Mouse (Mus musculus) heart, embryonic 16.5 days (tissue): ENCODE data around the gene Cdc42bpb. TPM values are rescaled to one million over a fixed set of nuclear protein-coding genes. Genes with fewer than 3 reads are reported as not detected.

ENCODE experiments used
- ATAC-seq: fragments of 200-750 bp; cut with Nextera tagmentation; replicated peaks from 2 replicates; pipeline ENCODE4 v1.8.0; 2017; ENCODE audit warnings: moderate number of reproducible peaks; ENCODE audit not compliant: insufficient read depth, low FRiP score; ENCODE audit errors: extremely low read depth
- H3K27ac ChIP-seq: fragments of 300-500 bp; sonication (generic); 2 replicates; pipeline ENCODE4 v1.5.1; 2014; ENCODE audit warnings: mild to moderate bottlenecking, low read length, control low read depth, moderate library complexity
- H3K27me3 ChIP-seq: fragments of 300-500 bp; sonication (generic); 2 replicates; pipeline ENCODE4 v1.6.1; 2014; ENCODE audit warnings: low read length, mixed read lengths; ENCODE audit not compliant: control insufficient read depth, insufficient read depth
- H3K36me3 ChIP-seq: fragments of 300-500 bp; sonication (generic); 2 replicates; pipeline ENCODE4 v1.6.1; 2014; ENCODE audit not compliant: control insufficient read depth, insufficient read depth
- H3K4me1 ChIP-seq: fragments of 300-500 bp; sonication (generic); 2 replicates; pipeline ENCODE4 v1.6.1; 2014; ENCODE audit warnings: low read length, mixed read lengths; ENCODE audit not compliant: control insufficient read depth, insufficient read depth
- H3K4me2 ChIP-seq: fragments of 300-500 bp; sonication (generic); 2 replicates; pipeline ENCODE4 v1.6.1; 2014; ENCODE audit warnings: low read depth, mild to moderate bottlenecking, control low read depth, low read length
- H3K4me3 ChIP-seq: fragments of 300-500 bp; sonication (generic); 2 replicates; pipeline ENCODE4 v1.5.1; 2014; ENCODE audit warnings: mild to moderate bottlenecking, control low read depth, low read length
- H3K9ac ChIP-seq: fragments of 300-500 bp; sonication (generic); 2 replicates; pipeline ENCODE4 v1.6.1; 2014; ENCODE audit warnings: low read length, control low read depth
- H3K9me3 ChIP-seq: fragments of 300-500 bp; sonication (generic); replicated peaks from 2 replicates; pipeline ENCODE4 v1.6.1; 2016; ENCODE audit warnings: low read length; ENCODE audit not compliant: control insufficient read depth
- WGBS: fragments of 180-500 bp; shearing (Covaris S2); extraction: QIAGEN DNeasy Blood & Tissue Kit; methylation state at CpG from one replicate; pipeline ENCODE4 v1.1.7; 2014; 5-methylcytosine and 5-hydroxymethylcytosine counted together
- polyA plus RNA-seq: library from polyadenylated mRNA; unstranded; fragments of >200 nt; fragmentation: Nextera tagmentation; extraction: Ambion mirVana; gene quantifications from 2 replicates; pipeline ENCODE4 v1.2.1, GENCODE M21; 2015

The Cdc42bpb gene
- 19.6 and 27.3 TPM in 2 replicates for polyA plus RNA-seq

GRCm38 (mm10) chr12:111377376-111377973 lies at the start of gene Cdc42bpb:
Cdc42bpb (minus strand) TSS chr12:111377718.
- Histone ChIP-seq H3K36me3 (no peaks in the 10 kb centered on the region), H3K4me1 (peaks cover 26% of the 10 kb centered on the region), H3K27me3 (no peaks in the 10 kb centered on the region), H3K4me3 (peak within 1 kb of the TSS; percentile 98), H3K27ac (peak within 1 kb of the TSS; percentile 98), H3K4me2 (peak within 1 kb of the TSS; percentile 89), H3K9ac (peak within 1 kb of the TSS; percentile 98), H3K9me3 (no peaks in the 10 kb centered on the region)
- WGBS, result under 1% methylated on average over 93 of the region's 94 CpGs
- peak; percentile 91 for ATAC-seq

DNA sequence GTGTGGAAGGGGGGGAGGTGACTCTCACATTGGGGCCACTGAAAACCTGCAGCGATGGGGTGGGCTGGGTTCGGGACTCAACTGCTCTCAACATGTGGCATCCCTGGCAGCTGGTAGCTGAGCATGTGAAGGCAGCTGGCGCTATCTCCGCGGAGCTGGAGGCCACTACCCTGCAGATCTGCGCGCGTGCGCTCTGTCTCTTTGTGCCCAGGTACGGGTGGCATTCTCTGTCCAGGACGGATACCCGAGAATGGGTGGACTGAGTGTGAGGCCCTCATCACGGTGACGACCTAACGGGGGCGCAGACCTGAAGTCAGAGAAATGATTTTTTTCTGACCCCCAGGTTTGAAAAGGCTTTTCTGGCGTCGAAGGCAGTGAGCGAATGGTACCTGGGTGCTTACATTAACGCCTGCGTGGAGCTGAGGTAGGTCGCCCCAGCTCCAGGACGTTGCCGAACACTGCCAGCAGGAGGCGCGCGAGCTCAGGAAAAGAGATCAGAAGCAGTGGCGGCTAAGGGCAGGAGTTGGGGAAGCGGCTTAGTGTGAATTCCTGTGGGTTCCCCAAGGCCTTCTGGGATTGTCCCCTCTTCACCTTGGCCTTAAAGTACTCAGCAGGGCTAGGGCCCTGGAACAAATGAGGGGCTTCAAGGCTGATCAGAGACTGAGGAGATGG lies 48.4 kb upstream of the Cdc42bpb start:
- H3K36me3 ChIP-seq, result no peaks in the 10 kb centered on the region
- no peak overlapping the region for H3K4me3 ChIP-seq
- H3K9me3 ChIP-seq, result no peaks in the 10 kb centered on the region
- whole genome bisulfite sequencing, result 17% methylated on average over 29 of the region's 29 CpGs
- H3K27me3 ChIP-seq, result peaks cover 63% of the 10 kb centered on the region
- H3K4me1 ChIP-seq, result peaks cover 43% of the 10 kb centered on the region
- peak overlapping the region; percentile 28; the same call in 1 of the 2 replicates for H3K9ac ChIP-seq
- no peak overlapping the region for H3K4me2 ChIP-seq
- peak; percentile 42 for ATAC-seq
- no peak overlapping the region for H3K27ac ChIP-seq

- peaks cover 62% of the 10 kb centered on the region for H3K27me3 ChIP-seq
- ATAC-seq, result 0 out of 2 replicates have a peak, but pooled peaks have one; percentile 5
- H3K9ac ChIP-seq, result no peak overlapping the region
- H3K9me3 ChIP-seq, result no peaks in the 10 kb centered on the region
- no peak overlapping the region for H3K4me2 ChIP-seq
- 4% methylated on average over 15 of the region's 15 CpGs for WGBS
- H3K4me1 ChIP-seq, result peaks cover 39% of the 10 kb centered on the region
- no peaks in the 10 kb centered on the region for H3K36me3 ChIP-seq
- H3K27ac ChIP-seq, result no peak overlapping the region
- H3K4me3 ChIP-seq, result no peak overlapping the region
These were observed 47.7 kb upstream of the Cdc42bpb start for GRCm38 (mm10) chr12:111425258-111425657.

- H3K4me1 ChIP-seq, result peaks cover 34% of the 10 kb centered on the region
These were observed 47.0 kb upstream of the Cdc42bpb start for GRCm38 (mm10) chr12:111424547-111424946.

DNA sequence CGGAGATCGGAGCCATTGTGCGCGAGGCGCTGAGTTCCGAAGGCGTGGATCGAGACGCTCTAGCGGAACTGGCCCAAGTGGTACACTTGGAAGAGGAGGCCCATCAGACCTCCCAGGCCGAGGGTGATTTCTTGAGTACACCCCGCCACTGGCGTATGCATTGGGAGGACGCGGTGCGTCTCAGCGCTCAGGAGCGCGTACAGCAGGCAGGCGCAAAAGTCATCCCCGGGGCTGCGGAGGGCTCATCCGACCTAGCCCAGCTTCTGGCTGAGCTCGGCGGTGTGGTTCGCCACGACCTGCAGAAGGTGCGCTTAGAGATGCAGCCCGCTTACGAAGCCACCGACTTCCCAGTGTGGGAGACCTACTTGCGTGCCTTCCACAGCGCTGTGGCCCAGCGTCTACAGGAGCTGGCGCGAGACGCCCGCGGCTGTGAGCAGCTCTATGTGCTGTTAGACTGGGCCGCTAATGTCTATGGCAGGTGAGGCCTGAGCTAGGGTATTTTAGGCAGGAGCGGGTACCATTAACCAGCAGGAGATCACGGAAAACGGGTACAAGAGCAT lies 46.1 kb upstream of the Cdc42bpb start:
- Histone ChIP-seq H3K9me3 (no peaks in the 10 kb centered on the region), H3K36me3 (no peaks in the 10 kb centered on the region), H3K4me2 (peak overlapping the region; percentile 53), H3K4me1 (peaks cover 28% of the 10 kb centered on the region), H3K27me3 (peaks cover 55% of the 10 kb centered on the region), H3K27ac (no peak overlapping the region), H3K4me3 (peak overlapping the region; percentile 35), H3K9ac (peak overlapping the region; percentile 22; the same call in 1 of the 2 replicates)
- 15% methylated on average over 43 of the region's 43 CpGs for WGBS
- ATAC-seq, result no peak

More at GRCm38 (mm10) chr12:111424547-111424946, 47.0 kb upstream of the Cdc42bpb start:
- peaks cover 60% of the 10 kb centered on the region for H3K27me3 ChIP-seq
- ATAC-seq, result no peak
- WGBS, result 39% methylated on average over 9 of the region's 9 CpGs
- H3K27ac ChIP-seq, result no peak overlapping the region
- no peak overlapping the region for H3K4me3 ChIP-seq
- no peaks in the 10 kb centered on the region for H3K9me3 ChIP-seq
- H3K4me2 ChIP-seq, result no peak overlapping the region
- H3K9ac ChIP-seq, result no peak overlapping the region
- H3K36me3 ChIP-seq, result no peaks in the 10 kb centered on the region

- Histone ChIP-seq H3K4me1 (peaks cover 24% of the 10 kb centered on the region), H3K4me2 (no peak overlapping the region), H3K36me3 (no peaks in the 10 kb centered on the region), H3K4me3 (no peak overlapping the region), H3K27ac (no peak overlapping the region), H3K27me3 (peaks cover 47% of the 10 kb centered on the region), H3K9ac (no peak overlapping the region), H3K9me3 (no peaks in the 10 kb centered on the region)
- 64% methylated on average over 5 of the region's 5 CpGs for WGBS
- no peak for ATAC-seq
These were observed 45.3 kb upstream of the Cdc42bpb start for GRCm38 (mm10) chr12:111422852-111423251.

- peaks cover 36% of the 10 kb centered on the region for H3K4me1 ChIP-seq
- no peaks in the 10 kb centered on the region for H3K36me3 ChIP-seq
- 21% methylated on average over 7 of the region's 7 CpGs for WGBS
- H3K27me3 ChIP-seq, result peaks cover 41% of the 10 kb centered on the region
- peak overlapping the region; percentile 24; the same call in 1 of the 2 replicates for H3K9ac ChIP-seq
- no peaks in the 10 kb centered on the region for H3K9me3 ChIP-seq
- 0 out of 2 replicates have a peak overlapping the region, but pooled peaks have one; percentile 34 for H3K27ac ChIP-seq
- peak; percentile 41; the same call in 1 of the 2 replicates for ATAC-seq
- H3K4me3 ChIP-seq, result 0 out of 2 replicates have a peak overlapping the region, but pooled peaks have one; percentile 7
- H3K4me2 ChIP-seq, result peak overlapping the region; percentile 28; the same call in 1 of the 2 replicates
These were observed 43.6 kb upstream of the Cdc42bpb start for GRCm38 (mm10) chr12:111420946-111421709.

GRCm38 (mm10) chr12:111419918-111420317 lies 42.4 kb upstream of the Cdc42bpb start:
- H3K4me3 ChIP-seq, result no peak overlapping the region
- peaks cover 31% of the 10 kb centered on the region for H3K27me3 ChIP-seq
- H3K4me2 ChIP-seq, result no peak overlapping the region
- 77% methylated on average over 5 of the region's 5 CpGs for WGBS
- no peak overlapping the region for H3K27ac ChIP-seq
- peaks cover 29% of the 10 kb centered on the region for H3K4me1 ChIP-seq
- no peak overlapping the region for H3K9ac ChIP-seq
- ATAC-seq, result no peak
- no peaks in the 10 kb centered on the region for H3K36me3 ChIP-seq
- no peaks in the 10 kb centered on the region for H3K9me3 ChIP-seq
